Mouse (Mus musculus) kidney, postnatal 10 days (tissue): Measurements from ENCODE around the gene Rras.

Source experiments
- DNase-seq: peaks from one replicate; pipeline ENCODE4 v3.0.0; 2021; ENCODE audit warnings: mixed read lengths

The Rras gene

DNA sequence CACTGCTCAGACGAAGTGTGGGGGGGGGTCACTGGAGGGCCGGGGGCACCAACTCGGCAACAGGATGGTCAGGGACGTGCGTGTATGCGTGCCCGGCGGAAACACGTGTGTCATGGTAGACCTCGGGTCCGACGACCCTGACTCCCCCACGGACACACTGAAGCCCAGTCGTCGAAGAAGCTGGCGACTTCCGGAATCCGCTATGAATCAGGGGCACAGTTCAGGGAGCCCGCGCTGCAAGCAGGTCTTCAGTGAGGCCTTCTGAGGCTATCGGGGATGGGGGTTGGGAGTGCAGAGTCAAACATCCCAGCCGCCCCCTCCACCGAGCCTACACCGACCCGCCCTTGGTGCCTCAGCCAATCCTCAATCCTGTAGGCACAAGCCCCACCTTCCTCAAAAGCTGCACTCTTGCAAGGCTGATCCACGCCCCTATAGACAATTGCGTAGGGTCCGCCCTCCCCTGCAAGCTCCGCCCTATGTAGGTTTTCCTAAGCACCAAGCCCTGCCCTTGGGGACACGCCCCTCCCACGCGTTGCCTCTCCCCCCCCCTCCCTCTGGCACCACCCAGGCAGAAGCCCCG, 36.3 kb downstream of the Rras start:
- peak; percentile 96 for DNase-seq

GRCm38 (mm10) chr7:45056329-45056971, 38.7 kb downstream of the Rras start:
- DNase-seq: no peak

GRCm38 (mm10) chr7:45056972-45057348, 39.2 kb downstream of the Rras start:
- DNase-seq: no peak

- DNase-seq: no peak
These were observed 41.1 kb downstream of the Rras start for GRCm38 (mm10) chr7:45058607-45059571.

- no peak for DNase-seq
These were observed 42.9 kb downstream of the Rras start for GRCm38 (mm10) chr7:45060632-45061122.

DNA sequence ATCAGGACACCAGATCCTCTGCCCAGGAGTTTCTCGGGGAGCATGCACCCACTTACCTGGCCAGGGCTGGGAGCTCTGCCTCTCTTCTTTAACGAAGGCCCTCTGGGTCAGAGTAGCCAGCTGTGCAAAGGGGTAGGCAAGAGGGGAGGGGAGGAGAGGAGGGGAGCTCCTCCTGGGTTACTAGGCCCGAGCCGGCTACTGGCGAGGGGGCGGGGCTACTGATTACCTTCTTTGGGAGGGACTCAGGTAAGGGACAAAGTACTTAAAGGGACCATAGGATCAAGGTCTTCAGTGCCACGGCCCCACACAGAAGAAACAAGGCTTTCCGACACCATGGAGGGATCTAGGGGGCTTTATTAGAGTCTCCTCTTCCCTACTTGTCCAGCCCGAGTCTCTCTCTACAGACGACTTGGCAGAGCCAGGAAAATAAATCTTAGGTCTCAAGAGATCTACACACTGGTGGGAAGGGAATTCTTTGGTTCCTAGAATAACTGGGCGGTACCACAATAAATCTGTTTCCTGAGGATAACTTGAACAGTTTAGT, 43.8 kb downstream of the Rras start:
- peak; percentile 86 for DNase-seq

DNA sequence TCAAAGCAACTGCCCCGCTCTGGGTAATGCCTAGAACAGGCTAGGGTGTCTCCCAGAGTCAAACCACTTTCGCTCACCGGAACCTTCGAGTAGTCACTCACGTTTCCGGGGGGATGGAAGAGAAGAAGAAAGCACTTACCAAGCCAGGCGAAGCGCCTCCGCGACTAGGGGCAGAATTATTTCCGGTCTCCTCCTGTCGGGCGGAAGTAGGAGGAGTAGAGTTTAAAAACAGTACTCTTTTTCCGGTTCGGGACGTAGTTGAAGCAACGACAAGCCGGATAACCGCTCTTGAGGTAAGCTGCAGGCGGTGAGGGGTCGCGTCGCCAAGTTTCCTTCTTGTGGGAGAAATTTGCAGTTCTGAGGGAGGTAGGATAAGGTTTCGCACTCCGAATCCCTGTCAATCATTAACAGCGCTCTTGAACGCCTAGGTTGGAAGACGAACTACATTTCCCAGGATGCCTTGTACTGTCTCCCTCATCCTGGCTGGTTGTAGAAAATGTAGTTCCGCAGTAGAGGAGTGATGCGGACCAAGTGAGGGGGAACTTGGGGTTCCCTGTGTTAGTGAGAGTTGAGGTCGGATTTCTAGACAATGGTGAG, 44.6 kb downstream of the Rras start, which contains the start of the genes Nosip and Prrg2:
Nosip (plus strand) TSS at position 191 of the 597 bp plus-strand sequence.
Prrg2 (minus strand) TSS at position 439 of the 597 bp plus-strand sequence.
- peak; percentile 96 for DNase-seq

- no peak for DNase-seq
These were observed 49.6 kb downstream of the Rras start for GRCm38 (mm10) chr7:45067190-45067999.

GRCm38 (mm10) chr7:45068000-45068318, 50.2 kb downstream of the Rras start:
- DNase-seq: peak; percentile 69

DNA sequence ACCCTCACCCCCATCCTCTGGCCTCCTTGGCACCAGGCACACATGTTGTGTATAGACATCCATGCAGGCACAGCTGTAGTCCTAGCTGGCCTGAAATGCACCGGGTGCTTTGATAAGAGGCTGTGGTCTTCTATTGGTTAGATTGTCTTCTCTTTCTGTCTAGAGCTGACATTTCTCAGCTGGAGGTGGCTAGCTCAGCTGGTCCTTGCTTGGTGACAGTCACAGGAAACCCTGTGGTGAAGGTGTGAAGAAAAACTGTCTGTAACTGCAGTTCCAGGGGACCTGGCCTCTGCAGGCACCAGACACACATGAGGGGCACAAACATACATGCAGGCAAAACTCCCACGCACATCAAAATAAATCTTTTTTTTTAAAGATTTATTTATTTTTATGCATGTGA, 51.9 kb downstream of the Rras start:
- no peak for DNase-seq
